Mouse (Mus musculus) lung, adult 2 months (tissue): ENCODE measurements around the gene Mnd1.

ENCODE experiments used
- CTCF ChIP-seq: fragments of 200-500 bp; IDR thresholded peaks from 2 replicates; pipeline ENCODE4 v1.5.1; 2011; ENCODE audit warnings: mild to moderate bottlenecking, low read length, control low read depth; ENCODE audit not compliant: insufficient read depth
- POLR2A ChIP-seq: fragments of 200-500 bp; IDR thresholded peaks from 2 replicates; pipeline ENCODE4 v1.6.1; 2011; ENCODE audit warnings: low read depth, mild to moderate bottlenecking, control low read depth, low read length, borderline replicate concordance; ENCODE audit errors: extremely low read depth

DNA sequence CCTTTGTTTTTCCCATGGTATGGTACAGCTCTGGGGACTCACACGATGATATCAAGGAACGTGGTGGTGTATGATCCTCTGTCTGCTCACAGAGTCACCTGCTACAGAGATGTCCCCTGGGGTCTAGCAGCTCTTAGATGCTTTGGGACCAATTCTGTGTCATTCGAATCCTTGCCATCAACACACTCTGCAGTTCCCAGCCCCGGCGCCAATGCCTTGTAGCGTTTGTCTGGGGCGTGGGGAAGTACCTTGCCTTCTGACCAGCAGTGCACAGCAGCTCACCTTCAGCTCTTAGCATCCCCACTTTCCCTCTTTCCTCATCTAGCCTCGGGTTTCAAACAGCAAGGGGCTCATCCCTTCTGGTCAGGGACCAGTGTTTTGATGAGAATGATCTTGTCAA, 84.8 kb downstream of the Mnd1 start:
- TF ChIP-seq CTCF (no peak), POLR2A (no peak)
